ENCODE assay signal across 8 mouse cellular contexts in the genomic region with DNA sequence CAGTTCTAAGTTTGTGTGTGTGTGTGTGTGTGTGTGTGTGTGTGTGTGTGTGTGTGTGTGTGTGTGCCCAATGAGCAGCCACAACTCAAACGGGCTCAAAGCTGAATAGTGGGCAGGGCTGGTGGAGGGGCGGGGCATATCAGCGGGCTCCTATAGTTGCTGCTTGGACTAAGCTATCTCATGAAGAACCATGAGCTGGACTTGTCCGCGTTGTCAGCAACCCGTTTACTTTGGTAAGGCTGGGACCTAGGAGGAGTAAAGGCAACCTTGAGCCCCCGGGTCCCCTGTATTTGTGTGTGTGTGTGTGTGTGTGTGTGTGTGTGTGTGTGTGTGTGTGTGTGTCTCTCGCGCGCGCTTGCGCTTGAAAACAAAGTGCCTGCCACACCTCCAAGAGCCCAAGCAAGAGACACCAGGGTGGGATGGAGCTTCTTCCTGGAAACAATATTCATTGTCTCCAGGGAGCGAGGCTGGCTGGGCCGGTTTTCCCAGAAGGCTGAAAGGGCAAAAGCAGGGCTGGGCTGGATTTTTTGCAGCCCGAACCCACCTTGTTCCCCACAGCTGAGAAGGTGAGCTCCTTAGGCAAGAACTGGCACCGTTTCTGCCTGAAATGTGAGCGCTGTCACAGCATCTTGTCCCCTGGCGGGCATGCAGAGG. TPM values are rescaled to one million over a fixed set of nuclear protein-coding genes. Genes with fewer than 3 reads are reported as not detected.
DNase-seq lines count a peak whose midpoint lies in the region; ATAC-seq and TF ChIP-seq lines count a peak whose summit lies in the region.

A gene (plus strand): TSS at position 166 of the 654 bp plus-strand sequence.

- no peak within 1 kb of the TSS for H3K27ac ChIP-seq in heart, embryonic 11.5 days (ENCODE audit: low read depth, low read length)
- H3K27ac ChIP-seq in heart, adult 2 months: no peak within 1 kb of the TSS
- H3K27ac ChIP-seq in hindbrain, embryonic 13.5 days: no peak within 1 kb of the TSS

- no peak for TF ChIP-seq POLR2A in heart, adult 2 months (IDR thresholded peaks at IDR 0.05; ENCODE audit: insufficient read depth, low read depth, low read length)

- DNase-seq in heart, adult 2 months: no peak
- DNase-seq in ZHBTc4 (ENCODE audit: low read depth, low spot score): peak; percentile 64
- DNase-seq in lung, postnatal 4 days: peak; percentile 25 to 44
- no peak for DNase-seq in cerebellum, postnatal 14 days
- no peak for DNase-seq in frontal cortex, adult 2 months (ENCODE audit: extremely low spot score in 1 of 2, low spot score in 1 of 2)

- H3K4me2 ChIP-seq in heart, embryonic 11.5 days: peak within 1 kb of the TSS; percentile 55
- peak within 1 kb of the TSS; percentile 42 for H3K4me2 ChIP-seq in hindbrain, embryonic 13.5 days

- H3K9me3 ChIP-seq in heart, embryonic 11.5 days (replicated peaks; ENCODE audit: control insufficient read depth, low read length): no peaks in the 10 kb centered on the region
- H3K9me3 ChIP-seq in hindbrain, embryonic 13.5 days: no peaks in the 10 kb centered on the region

- ATAC-seq in heart, embryonic 11.5 days (replicated peaks; ENCODE audit: insufficient number of reproducible peaks, low FRiP score, low TSS enrichment): no peak
- ATAC-seq in hindbrain, embryonic 13.5 days (ENCODE audit: low FRiP score): no peak
- no peak for ATAC-seq in inflammation-experienced regulatory T-cells, adult 6 months

- intact Hi-C loops in heart, adult 2 months (cut with DNase I): no loop called here

- peaks cover 10% of the 10 kb centered on the region for H3K4me1 ChIP-seq in heart, embryonic 11.5 days (ENCODE audit: control insufficient read depth, insufficient read depth, low read length)
- H3K4me1 ChIP-seq in heart, adult 2 months (ENCODE audit: control insufficient read depth, insufficient read depth, low read length): peaks cover 1% of the 10 kb centered on the region
- peaks cover 9% of the 10 kb centered on the region for H3K4me1 ChIP-seq in hindbrain, embryonic 13.5 days (replicated peaks)

- TF ChIP-seq EP300 in heart, adult 2 months (IDR thresholded peaks at IDR 0.05; ENCODE audit: insufficient read depth, low read depth, low read length): no peak

- no peak within 1 kb of the TSS for H3K4me3 ChIP-seq in heart, embryonic 11.5 days (ENCODE audit: low read depth, low read length)
- no peak within 1 kb of the TSS for H3K4me3 ChIP-seq in heart, adult 2 months
- H3K4me3 ChIP-seq in hindbrain, embryonic 13.5 days: no peak within 1 kb of the TSS

- WGBS in heart, embryonic 11.5 days (ENCODE audit: insufficient replicate concordance): 8% methylated on average over 17 of the region's 18 CpGs
- 26% methylated on average over 18 of the region's 18 CpGs for WGBS in heart, adult 2 months
- 10% methylated on average over 18 of the region's 18 CpGs for WGBS in hindbrain, embryonic 13.5 days

- no peak for TF ChIP-seq CTCF in heart, adult 2 months (IDR thresholded peaks at IDR 0.05)

- no peak within 1 kb of the TSS for H3K9ac ChIP-seq in heart, embryonic 11.5 days (ENCODE audit: low read depth, low read length)
- H3K9ac ChIP-seq in heart, adult 2 months (ENCODE audit: low read depth, low read length): no peak within 1 kb of the TSS
- H3K9ac ChIP-seq in hindbrain, embryonic 13.5 days: peak within 1 kb of the TSS; percentile 13; the same call in 1 of the 2 replicates

- H3K36me3 ChIP-seq in heart, embryonic 11.5 days (ENCODE audit: control insufficient read depth, insufficient read depth, low read length): no peaks in the 10 kb centered on the region
- H3K36me3 ChIP-seq in heart, adult 2 months (ENCODE audit: control insufficient read depth, insufficient read depth, low read length): no peaks in the 10 kb centered on the region
- peaks cover 8% of the 10 kb centered on the region for H3K36me3 ChIP-seq in hindbrain, embryonic 13.5 days

- H3K79me2 ChIP-seq in heart, adult 2 months (replicated peaks; ENCODE audit: control insufficient read depth, insufficient read depth, low read length): no peaks in the 10 kb centered on the region

- peaks cover 10% of the 10 kb centered on the region; the same call in 1 of the 2 replicates for H3K27me3 ChIP-seq in heart, embryonic 11.5 days (ENCODE audit: control insufficient read depth, insufficient read depth, low read length)
- H3K27me3 ChIP-seq in heart, adult 2 months (ENCODE audit: control insufficient read depth, insufficient read depth, low read length): no peaks in the 10 kb centered on the region
- H3K27me3 ChIP-seq in hindbrain, embryonic 13.5 days: peaks cover 16% of the 10 kb centered on the region; the same call in 1 of the 2 replicates

RNA-seq across cellular contexts. Expression of the gene that starts here (rescaled TPM):
- polyA plus RNA-seq in heart, embryonic 11.5 days (2014; fragmentation: Nextera tagmentation; extraction: Ambion mirVana): 0.39 and 0.97 TPM in 2 replicates
- total RNA-seq in heart, adult 2 months (2021): under 1 TPM; 0.76 to 0.82 TPM
- polyA plus RNA-seq in heart, adult 2 months (2012; rRNA removed): 3.5 and 3.8 TPM in 2 replicates
- 2.4 and 3.1 TPM in 2 replicates for polyA plus RNA-seq in hindbrain, embryonic 13.5 days (2015; fragmentation: Nextera tagmentation; extraction: Ambion mirVana)
- polyA plus RNA-seq in inflammation-experienced regulatory T-cells, adult 6 months (2017; shearing (Covaris generic)): not detected
- 9.1 and 13.8 TPM in 2 replicates for polyA plus RNA-seq in frontal cortex, adult 2 months (2012; rRNA removed)

Comparison
In these comparisons a context has a peak if more than half of its experiments do, and no peak if none do; other contexts are left out.
1. DNase-seq: peak in ZHBTc4 (single experiment) and lung, postnatal 4 days (2 of 2); none in heart, adult 2 months (0 of 2), cerebellum, postnatal 14 days (0 of 2) and frontal cortex, adult 2 months (0 of 2).